Mouse (Mus musculus): ENCODE measurements at regions not wholly inside any gene's neighbourhood (a gene's known extent, or its start where the extent isn't known, plus 50 kb on each side); places are given as distances from the start of the nearest gene placed in this dataset.

GRCm38 (mm10) chr8:34523849-34524248, 412.3 kb upstream of the Gm10131 start:
- H3K4me1 ChIP-seq: peaks cover 5% of the 10 kb centered on the region; the same call in 1 of the 2 replicates
- no peaks in the 10 kb centered on the region for H3K9me3 ChIP-seq (replicated peaks)
- H3K27ac ChIP-seq (replicated peaks): no peak overlapping the region
- no peak overlapping the region for H3K4me3 ChIP-seq
- H3K27me3 ChIP-seq (ENCODE audit: low read depth, poor library complexity, severe bottlenecking): no peaks in the 10 kb centered on the region
- DNase-seq (ENCODE audit: low spot score): no peak
- WGBS: 78% methylated on average over 3 of the region's 3 CpGs
- H3K36me3 ChIP-seq: no peaks in the 10 kb centered on the region

- no peaks in the 10 kb centered on the region for H3K27me3 ChIP-seq (ENCODE audit: low read depth, poor library complexity, severe bottlenecking)
- H3K4me1 ChIP-seq: peaks cover 5% of the 10 kb centered on the region; the same call in 1 of the 2 replicates
- no peak overlapping the region for H3K4me3 ChIP-seq
- DNase-seq (ENCODE audit: low spot score): no peak
- WGBS: 94% methylated on average over 7 of the region's 7 CpGs
- no peaks in the 10 kb centered on the region for H3K36me3 ChIP-seq
- H3K9me3 ChIP-seq (replicated peaks): no peaks in the 10 kb centered on the region
- H3K27ac ChIP-seq (replicated peaks): no peak overlapping the region
These were observed 409.8 kb upstream of the Gm10131 start for GRCm38 (mm10) chr8:34521316-34521715.

GRCm38 (mm10) chr8:34520664-34521063, 409.1 kb upstream of the Gm10131 start:
- WGBS: 78% methylated on average over 4 of the region's 4 CpGs
- H3K27me3 ChIP-seq (ENCODE audit: low read depth, poor library complexity, severe bottlenecking): no peaks in the 10 kb centered on the region
- no peak for DNase-seq (ENCODE audit: low spot score)
- no peaks in the 10 kb centered on the region; the same call in 1 of the 2 replicates for H3K9me3 ChIP-seq (replicated peaks)
- H3K36me3 ChIP-seq: no peaks in the 10 kb centered on the region
- no peak overlapping the region for H3K4me3 ChIP-seq
- H3K4me1 ChIP-seq: peaks cover 5% of the 10 kb centered on the region; the same call in 1 of the 2 replicates
- H3K27ac ChIP-seq (replicated peaks): no peak overlapping the region

- H3K36me3 ChIP-seq: no peaks in the 10 kb centered on the region
- H3K27me3 ChIP-seq (ENCODE audit: low read depth, poor library complexity, severe bottlenecking): no peaks in the 10 kb centered on the region
- no peak overlapping the region for H3K4me3 ChIP-seq
- no peak overlapping the region for H3K27ac ChIP-seq (replicated peaks)
- H3K4me1 ChIP-seq: no peaks in the 10 kb centered on the region
- WGBS: 79% methylated on average over 4 of the region's 4 CpGs
- no peak for DNase-seq (ENCODE audit: low spot score)
- H3K9me3 ChIP-seq (replicated peaks): no peaks in the 10 kb centered on the region; the same call in 1 of the 2 replicates
These were observed 402.0 kb upstream of the Gm10131 start for GRCm38 (mm10) chr8:34513459-34514090.

GRCm38 (mm10) chr8:34505829-34506555, 394.5 kb upstream of the Gm10131 start:
- H3K4me1 ChIP-seq: no peaks in the 10 kb centered on the region
- H3K27ac ChIP-seq (replicated peaks): no peak overlapping the region
- H3K36me3 ChIP-seq: no peaks in the 10 kb centered on the region
- no peaks in the 10 kb centered on the region for H3K27me3 ChIP-seq (ENCODE audit: low read depth, poor library complexity, severe bottlenecking)
- no peak overlapping the region for H3K4me3 ChIP-seq
- H3K9me3 ChIP-seq (replicated peaks): no peaks in the 10 kb centered on the region; the same call in 1 of the 2 replicates
- no peak for DNase-seq (ENCODE audit: low spot score)
- WGBS: 80% methylated on average over 15 of the region's 15 CpGs

GRCm38 (mm10) chr8:34505102-34505501, 393.6 kb upstream of the Gm10131 start:
- no peak overlapping the region for H3K4me3 ChIP-seq
- 86% methylated on average over 7 of the region's 7 CpGs for WGBS
- no peak overlapping the region for H3K27ac ChIP-seq (replicated peaks)
- DNase-seq (ENCODE audit: low spot score): no peak
- H3K9me3 ChIP-seq (replicated peaks): no peaks in the 10 kb centered on the region; the same call in 1 of the 2 replicates
- H3K27me3 ChIP-seq (ENCODE audit: low read depth, poor library complexity, severe bottlenecking): no peaks in the 10 kb centered on the region
- no peaks in the 10 kb centered on the region for H3K36me3 ChIP-seq
- H3K4me1 ChIP-seq: no peaks in the 10 kb centered on the region

GRCm38 (mm10) chr8:34502606-34503162, 391.1 kb upstream of the Gm10131 start:
- no peak overlapping the region for H3K27ac ChIP-seq (replicated peaks)
- no peaks in the 10 kb centered on the region for H3K9me3 ChIP-seq (replicated peaks)
- no peak overlapping the region for H3K4me3 ChIP-seq
- H3K27me3 ChIP-seq (ENCODE audit: low read depth, poor library complexity, severe bottlenecking): no peaks in the 10 kb centered on the region
- DNase-seq (ENCODE audit: low spot score): no peak
- H3K4me1 ChIP-seq: no peaks in the 10 kb centered on the region
- H3K36me3 ChIP-seq: no peaks in the 10 kb centered on the region
- 89% methylated on average over 1 of the region's 1 CpGs for WGBS

- DNase-seq (ENCODE audit: low spot score): no peak
- H3K9me3 ChIP-seq (replicated peaks): no peaks in the 10 kb centered on the region
- WGBS: 84% methylated on average over 3 of the region's 3 CpGs
- no peaks in the 10 kb centered on the region for H3K27me3 ChIP-seq (ENCODE audit: low read depth, poor library complexity, severe bottlenecking)
- H3K4me1 ChIP-seq: no peaks in the 10 kb centered on the region
- H3K27ac ChIP-seq (replicated peaks): no peak overlapping the region
- no peak overlapping the region for H3K4me3 ChIP-seq
- H3K36me3 ChIP-seq: no peaks in the 10 kb centered on the region
These were observed 387.7 kb upstream of the Gm10131 start for GRCm38 (mm10) chr8:34499196-34499595.

GRCm38 (mm10) chr8:34496751-34497150, 385.2 kb upstream of the Gm10131 start:
- 94% methylated on average over 4 of the region's 4 CpGs for WGBS
- Histone ChIP-seq H3K27me3 (ENCODE audit: low read depth, poor library complexity, severe bottlenecking) (no peaks in the 10 kb centered on the region), H3K4me3 (no peak overlapping the region), H3K27ac (replicated peaks) (no peak overlapping the region), H3K9me3 (replicated peaks) (no peaks in the 10 kb centered on the region), H3K36me3 (no peaks in the 10 kb centered on the region), H3K4me1 (peaks cover 9% of the 10 kb centered on the region)
- DNase-seq (ENCODE audit: low spot score): no peak

- H3K36me3 ChIP-seq: no peaks in the 10 kb centered on the region
- no peaks in the 10 kb centered on the region for H3K9me3 ChIP-seq (replicated peaks)
- peaks cover 9% of the 10 kb centered on the region for H3K4me1 ChIP-seq
- WGBS: 83% methylated on average over 4 of the region's 4 CpGs
- no peaks in the 10 kb centered on the region for H3K27me3 ChIP-seq (ENCODE audit: low read depth, poor library complexity, severe bottlenecking)
- H3K27ac ChIP-seq (replicated peaks): no peak overlapping the region
- no peak for DNase-seq (ENCODE audit: low spot score)
- no peak overlapping the region for H3K4me3 ChIP-seq
These were observed 384.4 kb upstream of the Gm10131 start for GRCm38 (mm10) chr8:34495974-34496373.

- peaks cover 23% of the 10 kb centered on the region for H3K4me1 ChIP-seq
- no peak overlapping the region for H3K4me3 ChIP-seq
- H3K9me3 ChIP-seq (replicated peaks): no peaks in the 10 kb centered on the region
- no peaks in the 10 kb centered on the region for H3K36me3 ChIP-seq
- H3K27ac ChIP-seq (replicated peaks): no peak overlapping the region
- no peak for DNase-seq (ENCODE audit: low spot score)
- 0 out of 2 replicates have a peak, but pooled peaks cover 12% of the 10 kb centered on the region for H3K27me3 ChIP-seq (ENCODE audit: low read depth, poor library complexity, severe bottlenecking)
- 68% methylated on average over 7 of the region's 7 CpGs for WGBS
These were observed 377.3 kb upstream of the Gm10131 start for GRCm38 (mm10) chr8:34488746-34489400.

- DNase-seq (ENCODE audit: low spot score): no peak
These were observed 375.0 kb upstream of the Gm10131 start for GRCm38 (mm10) chr8:34486433-34487096.

More at GRCm38 (mm10) chr8:34486433-34487096, 375.0 kb upstream of the Gm10131 start:
- H3K27me3 ChIP-seq (ENCODE audit: low read depth, poor library complexity, severe bottlenecking): 0 out of 2 replicates have a peak, but pooled peaks cover 12% of the 10 kb centered on the region
- peaks cover 14% of the 10 kb centered on the region for H3K4me1 ChIP-seq
- H3K36me3 ChIP-seq: no peaks in the 10 kb centered on the region
- no peak overlapping the region for H3K4me3 ChIP-seq
- WGBS: 60% methylated on average over 17 of the region's 17 CpGs
- H3K27ac ChIP-seq (replicated peaks): peak overlapping the region; percentile 58
- H3K9me3 ChIP-seq (replicated peaks): no peaks in the 10 kb centered on the region
